Mouse (Mus musculus): ENCODE data around the gene Aox2.

The Aox2 gene

GRCm38 (mm10) chr1:58408141-58408540, 130.0 kb downstream of the Aox2 start:
- no peak for DNase-seq

- no peak for DNase-seq
These were observed 131.5 kb downstream of the Aox2 start for GRCm38 (mm10) chr1:58409553-58410197.

GRCm38 (mm10) chr1:58410198-58410588, 132.1 kb downstream of the Aox2 start:
- DNase-seq, result no peak

- no peak for DNase-seq
These were observed 132.7 kb downstream of the Aox2 start for GRCm38 (mm10) chr1:58410776-58411175.

GRCm38 (mm10) chr1:58415442-58415841, 137.3 kb downstream of the Aox2 start:
- DNase-seq, result no peak

GRCm38 (mm10) chr1:58416048-58416447, 137.9 kb downstream of the Aox2 start:
- no peak for DNase-seq

- DNase-seq, result no peak
These were observed 141.9 kb downstream of the Aox2 start for GRCm38 (mm10) chr1:58420032-58420431.

GRCm38 (mm10) chr1:58420961-58421360, 142.8 kb downstream of the Aox2 start:
- no peak for DNase-seq

- peak; percentile 47 for DNase-seq
These were observed 144.8 kb downstream of the Aox2 start for GRCm38 (mm10) chr1:58422879-58423278.

GRCm38 (mm10) chr1:58423371-58424248, 145.5 kb downstream of the Aox2 start, which contains the start of gene Clk1:
Gene Clk1, minus strand, starts transcription at chr1:58424066.
- DNase-seq, result peak; percentile 96

- no peak for DNase-seq
These were observed 146.4 kb downstream of the Aox2 start for GRCm38 (mm10) chr1:58424551-58424950.

Data from kidney, adult 11 months (tissue).